Mouse (Mus musculus) C2C12 (cell line): ENCODE measurements around the gene Phyhipl.

Experiments used
- CEBPB ChIP-seq: IDR thresholded peaks from one replicate; pipeline ENCODE4 v1.6.1; 2011; ENCODE audit warnings: low read depth, mild to moderate bottlenecking, control low read depth, moderate library complexity
- CTCF ChIP-seq: IDR thresholded peaks from one replicate; pipeline ENCODE4 v1.5.1; 2011; ENCODE audit not compliant: control insufficient read depth, insufficient read depth, insufficient read length
- USF1 ChIP-seq: IDR thresholded peaks from one replicate; pipeline ENCODE4 v1.6.1; 2011; ENCODE audit warnings: low read depth, mild to moderate bottlenecking, control low read depth, moderate library complexity

DNA sequence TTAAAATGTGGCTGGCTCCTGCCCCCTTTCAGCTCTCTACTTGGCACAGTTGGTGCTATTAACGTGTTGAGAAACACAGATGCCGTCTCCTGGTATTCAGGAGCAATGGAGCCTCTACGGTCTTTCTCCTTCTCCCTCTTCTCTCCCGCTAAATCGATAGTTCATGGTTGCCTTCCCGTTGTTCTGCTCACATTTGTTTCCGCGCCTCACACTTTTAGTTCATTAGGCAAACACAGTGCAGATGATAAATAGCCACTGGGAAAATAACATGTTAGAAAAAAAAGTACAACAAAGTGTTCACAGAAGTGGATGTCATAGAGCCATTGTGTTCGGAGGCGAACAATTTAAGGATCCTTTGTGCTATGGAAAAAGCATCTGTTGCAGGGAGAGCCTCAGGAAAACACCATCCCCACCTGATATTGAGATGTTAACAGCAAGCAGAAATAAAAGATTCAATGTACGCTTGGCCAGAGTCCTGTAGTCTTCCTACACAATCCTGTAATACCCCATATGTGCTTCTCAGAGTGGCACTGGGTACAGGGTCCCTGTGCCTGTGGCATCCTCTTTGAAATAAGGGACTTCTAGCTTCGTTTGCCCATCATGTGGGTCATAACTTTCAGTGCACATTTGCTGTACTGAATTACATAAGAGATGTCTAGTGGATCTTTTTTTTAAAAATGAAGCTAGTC is 18.0 kb downstream of the Phyhipl start:
- no peak for TF ChIP-seq CTCF
- no peak for TF ChIP-seq USF1
- no peak for TF ChIP-seq CEBPB
